Mouse (Mus musculus) thymus, adult 2 months (tissue): ENCODE measurements around the gene Pkp1.

Experiments used
- CTCF ChIP-seq: fragments of 200-500 bp; IDR thresholded peaks from 2 replicates; pipeline ENCODE4 v1.5.1; 2012; ENCODE audit warnings: mild to moderate bottlenecking, control low read depth, low read length, moderate library complexity, borderline replicate concordance; ENCODE audit not compliant: control insufficient read depth, poor library complexity, insufficient read depth; ENCODE audit errors: extremely low read depth
- POLR2A ChIP-seq: fragments of 200-500 bp; IDR thresholded peaks from 2 replicates; pipeline ENCODE4 v1.6.1; 2012; ENCODE audit warnings: mild to moderate bottlenecking, low read length, control low read depth, moderate library complexity; ENCODE audit not compliant: control insufficient read depth, poor library complexity, insufficient read depth; ENCODE audit errors: extremely low read depth

GRCm38 (mm10) chr1:135858533-135858932, 60.5 kb downstream of the Pkp1 start:
- TF ChIP-seq CTCF (no peak), POLR2A (no peak)
